Mouse (Mus musculus) cerebellum, adult 2 months (tissue): Measurements from ENCODE around the gene Hint1.

Experiments used
- CTCF ChIP-seq: fragments of 200-500 bp; IDR thresholded peaks from 2 replicates; pipeline ENCODE4 v1.5.1; 2011; ENCODE audit warnings: low read depth, mild to moderate bottlenecking, control low read depth, low read length, moderate library complexity, borderline replicate concordance; ENCODE audit not compliant: insufficient read depth
- POLR2A ChIP-seq: fragments of 200-500 bp; IDR thresholded peaks from 2 replicates; pipeline ENCODE4 v1.6.1; 2011; ENCODE audit warnings: low read length, control low read depth, borderline replicate concordance; ENCODE audit not compliant: insufficient read depth

GRCm38 (mm10) chr11:54817449-54817848 lies 48.7 kb upstream of the Hint1 start:
- no peak for TF ChIP-seq CTCF
- no peak for TF ChIP-seq POLR2A
